Mouse (Mus musculus) macrophage (primary cell): ENCODE measurements around the gene Ube2o. TPM values are rescaled to one million over a fixed set of nuclear protein-coding genes. Genes with fewer than 3 reads are reported as not detected.
A peak's percentile ranks its signal among the peaks of the same experiment; 100 is the strongest.

ENCODE experiments used
- H3K27ac ChIP-seq: fragments of 350-480 bp; formaldehyde crosslinking; 2 replicates; pipeline ENCODE4 v1.9.0; 2021
- H3K36me3 ChIP-seq: fragments of 350-480 bp; formaldehyde crosslinking; 2 replicates; pipeline ENCODE4 v1.9.0; 2021; ENCODE audit errors: inconsistent target
- H3K4me3 ChIP-seq: fragments of 350-480 bp; formaldehyde crosslinking; 2 replicates; pipeline ENCODE4 v1.9.0; 2021; ENCODE audit errors: inconsistent target
- H3K79me2 ChIP-seq: fragments of 350-480 bp; formaldehyde crosslinking; 2 replicates; pipeline ENCODE4 v1.9.0; 2021; ENCODE audit errors: inconsistent target
- whole genome bisulfite sequencing: methylation state at CpG from one replicate; pipeline ENCODE4 v1.1.7; 2026; ENCODE audit warnings: inconsistent platforms; ENCODE audit not compliant: missing documents; 5-methylcytosine and 5-hydroxymethylcytosine counted together
- polyA plus RNA-seq: library from polyadenylated mRNA; stranded (reverse); fragments of 250-400 nt; gene quantifications from 3 replicates; pipeline ENCODE4 v1.2.4, GENCODE M21; 2018; ENCODE audit warnings: inconsistent platforms

The Ube2o gene
- polyA plus RNA-seq, 1 experiment from 2014 or later = 5.4 TPM

GRCm38 (mm10) chr11:116489771-116490231 lies 91.4 kb downstream of the Ube2o start:
- WGBS = under 1% methylated on average over 37 of the region's 39 CpGs
- H3K27ac ChIP-seq = peak overlapping the region; percentile 19; the same call in 1 of the 2 replicates
- H3K79me2 ChIP-seq = peaks cover 21% of the 10 kb centered on the region; the same call in 1 of the 2 replicates
- H3K4me3 ChIP-seq = peak overlapping the region; percentile 80
- H3K36me3 ChIP-seq = peaks cover 21% of the 10 kb centered on the region

GRCm38 (mm10) chr11:116488693-116489375 lies 92.4 kb downstream of the Ube2o start:
- peak overlapping the region; percentile 80 for H3K4me3 ChIP-seq
- H3K36me3 ChIP-seq = peaks cover 28% of the 10 kb centered on the region
- peaks cover 21% of the 10 kb centered on the region; the same call in 1 of the 2 replicates for H3K79me2 ChIP-seq
- WGBS = 75% methylated on average over 14 of the region's 14 CpGs
- H3K27ac ChIP-seq = no peak overlapping the region

GRCm38 (mm10) chr11:116488207-116488606 lies 93.0 kb downstream of the Ube2o start:
- peaks cover 21% of the 10 kb centered on the region; the same call in 1 of the 2 replicates for H3K79me2 ChIP-seq
- no peak overlapping the region for H3K4me3 ChIP-seq
- H3K36me3 ChIP-seq = peaks cover 34% of the 10 kb centered on the region
- H3K27ac ChIP-seq = no peak overlapping the region

Other genes with a start within 250 kb of the Ube2o start
- gene Foxj1, start 246.0 kb downstream of the Ube2o start, polyA plus RNA-seq = not detected in 3 replicates
- 12.1 to 23.4 TPM (median 14.0 TPM) in 3 replicates for gene Rnf157, start 168.4 kb downstream of the Ube2o start, polyA plus RNA-seq
- 18.0 to 34.4 TPM (median 27.5 TPM) in 3 replicates for gene Ubald2, start 147.4 kb downstream of the Ube2o start, polyA plus RNA-seq
- gene Qrich2, start 115.2 kb downstream of the Ube2o start, polyA plus RNA-seq = not detected in 3 replicates
- gene Prpsap1, start 87.2 kb downstream of the Ube2o start, polyA plus RNA-seq = 18.4 to 35.9 TPM (median 20.8 TPM) in 3 replicates
- 0.12 to 0.22 TPM in 2 of 3 replicates, not detected in the other for gene Sphk1, start 50.5 kb downstream of the Ube2o start, polyA plus RNA-seq
- not detected in 3 replicates for gene Aanat, start 5.0 kb upstream of the Ube2o start, polyA plus RNA-seq
- gene Rhbdf2, start 45.6 kb upstream of the Ube2o start, polyA plus RNA-seq = 14.2 to 37.1 TPM (median 21.7 TPM) in 3 replicates
- gene Prcd, start 72.1 kb upstream of the Ube2o start, polyA plus RNA-seq = not detected in 3 replicates
- gene Cygb, start 72.9 kb upstream of the Ube2o start, polyA plus RNA-seq = not detected in 3 replicates
- gene St6galnac1, start 194.1 kb upstream of the Ube2o start, polyA plus RNA-seq = not detected in 3 replicates
- not detected in 3 replicates for gene Mxra7, start 246.6 kb upstream of the Ube2o start, polyA plus RNA-seq